Comparison of ENCODE assay signal across 16 mouse cellular contexts in genomic region chr7:99641245-99641644, GRCm38 (mm10). TPM values are rescaled to one million over a fixed set of nuclear protein-coding genes. Genes with fewer than 3 reads are reported as not detected.
DNase-seq lines count a peak whose midpoint lies in the region; ATAC-seq lines count a peak whose summit lies in the region.
"Had no signal": no experiment of that assay in that cellular context is flagged by ENCODE, and none has a peak within 500 bp of the region (broad histone marks: within the 10 kb centered on the region; RNA-seq: fewer than 3 reads in every experiment).

No protein-coding gene starts in this region.

- peak; percentile 45 to 66 for DNase-seq in cerebellum, postnatal 25 days
- DNase-seq in cerebellum, adult 8-10 months, result no peak
- DNase-seq in liver, embryonic 13.5 days, result no peak
- DNase-seq in adrenal gland, postnatal 25 days, result peak; percentile 64
- no peak for DNase-seq in kidney, adult 11 months
- DNase-seq in ovary, postnatal 10 days (ENCODE audit: low spot score), result no peak
- DNase-seq: B cell, adult 2 months; cerebellum, adult 9-11 months; forebrain, postnatal 0 days; spleen, adult 18-20 months; thymus, postnatal 14 days had no signal

- H3K4me1 ChIP-seq in liver, embryonic 13.5 days (replicated peaks), result peaks cover 29% of the 10 kb centered on the region
- peaks cover 31% of the 10 kb centered on the region for H3K4me1 ChIP-seq in liver, embryonic 12.5 days
- no peaks in the 10 kb centered on the region for H3K4me1 ChIP-seq in stomach, embryonic 15.5 days

- peak overlapping the region; percentile 53; the same call in 1 of the 2 replicates for H3K27ac ChIP-seq in liver, embryonic 13.5 days
- H3K27ac ChIP-seq in liver, embryonic 12.5 days, result no peak overlapping the region
- H3K27ac ChIP-seq in stomach, embryonic 15.5 days, result no peak overlapping the region
- H3K27ac ChIP-seq: hindbrain, embryonic 14.5 days had no signal

- H3K27me3 ChIP-seq in liver, embryonic 13.5 days, result peaks cover 53% of the 10 kb centered on the region
- H3K27me3 ChIP-seq in liver, embryonic 12.5 days (replicated peaks), result peaks cover 74% of the 10 kb centered on the region
- H3K27me3 ChIP-seq in stomach, embryonic 15.5 days (replicated peaks), result no peaks in the 10 kb centered on the region

- H3K9me3 ChIP-seq in liver, embryonic 13.5 days (replicated peaks), result no peaks in the 10 kb centered on the region
- no peaks in the 10 kb centered on the region for H3K9me3 ChIP-seq in liver, embryonic 12.5 days (replicated peaks)
- no peaks in the 10 kb centered on the region for H3K9me3 ChIP-seq in stomach, embryonic 15.5 days

- no peak for ATAC-seq in liver, embryonic 13.5 days (ENCODE audit: low read depth)
- ATAC-seq in liver, embryonic 12.5 days, result no peak
- ATAC-seq in stomach, embryonic 15.5 days (ENCODE audit: insufficient read depth, low FRiP score, low read depth), result peak; percentile 47; the same call in 1 of the 2 replicates
- ATAC-seq: forebrain, postnatal 0 days had no signal

- no peaks in the 10 kb centered on the region for H3K36me3 ChIP-seq in liver, embryonic 13.5 days
- no peaks in the 10 kb centered on the region for H3K36me3 ChIP-seq in liver, embryonic 12.5 days
- no peaks in the 10 kb centered on the region for H3K36me3 ChIP-seq in stomach, embryonic 15.5 days

- no peak overlapping the region for H3K4me3 ChIP-seq in liver, embryonic 13.5 days (replicated peaks)
- H3K4me3 ChIP-seq in liver, embryonic 12.5 days, result no peak overlapping the region
- no peak overlapping the region for H3K4me3 ChIP-seq in stomach, embryonic 15.5 days (replicated peaks)

- no peak overlapping the region for H3K9ac ChIP-seq in liver, embryonic 13.5 days
- H3K9ac ChIP-seq in liver, embryonic 12.5 days, result no peak overlapping the region
- no peak overlapping the region for H3K9ac ChIP-seq in stomach, embryonic 15.5 days
- H3K9ac ChIP-seq: forebrain, postnatal 0 days; hindbrain, embryonic 14.5 days had no signal

- 47% methylated on average over 4 of the region's 4 CpGs for WGBS in liver, embryonic 13.5 days (ENCODE audit: insufficient replicate concordance)
- WGBS in liver, embryonic 12.5 days (ENCODE audit: insufficient replicate concordance), result 35% methylated on average over 4 of the region's 4 CpGs
- WGBS in stomach, embryonic 15.5 days, result 49% methylated on average over 4 of the region's 4 CpGs

- H3K4me2 ChIP-seq in liver, embryonic 13.5 days, result peak overlapping the region; percentile 43
- H3K4me2 ChIP-seq in liver, embryonic 12.5 days, result no peak overlapping the region
- H3K4me2 ChIP-seq in stomach, embryonic 15.5 days, result no peak overlapping the region
- H3K4me2 ChIP-seq: heart, embryonic 11.5 days; hindbrain, embryonic 14.5 days had no signal

RNA-seq across cellular contexts. Expression of gene Tpbgl, which starts 14.3 kb away (rescaled TPM):
- 0.16 and 0.22 TPM in 2 replicates for polyA plus RNA-seq in liver, embryonic 13.5 days (2015; fragmentation: Nextera tagmentation; extraction: Ambion mirVana)
- polyA plus RNA-seq in liver, embryonic 12.5 days (2016; fragmentation: Nextera tagmentation; extraction: Ambion mirVana), result 0.31 and 0.42 TPM in 2 replicates
- 16.6 and 23.2 TPM in 2 replicates for total RNA-seq in adrenal gland, postnatal 25 days (2021)
- polyA plus RNA-seq in stomach, embryonic 15.5 days (2015; fragmentation: Nextera tagmentation; extraction: Ambion mirVana), result 1.9 and 2.0 TPM in 2 replicates
- total RNA-seq: MEL had no signal

Comparison
In these comparisons a context has a peak if more than half of its experiments do, and no peak if none do; other contexts are left out.
1. DNase-seq: peak in cerebellum, postnatal 25 days (2 of 2) and adrenal gland, postnatal 25 days (single experiment); none in cerebellum, adult 8-10 months (single experiment), liver, embryonic 13.5 days (single experiment), kidney, adult 11 months (single experiment) and ovary, postnatal 10 days (single experiment).